Mouse (Mus musculus): ENCODE measurements around the gene Reep6.
"Not testable (repeated sequence)": the region's sequence is repeated elsewhere in the genome, so short reads cannot be mapped to it uniquely, and the experiment has no call there.

The Reep6 gene

DNA sequence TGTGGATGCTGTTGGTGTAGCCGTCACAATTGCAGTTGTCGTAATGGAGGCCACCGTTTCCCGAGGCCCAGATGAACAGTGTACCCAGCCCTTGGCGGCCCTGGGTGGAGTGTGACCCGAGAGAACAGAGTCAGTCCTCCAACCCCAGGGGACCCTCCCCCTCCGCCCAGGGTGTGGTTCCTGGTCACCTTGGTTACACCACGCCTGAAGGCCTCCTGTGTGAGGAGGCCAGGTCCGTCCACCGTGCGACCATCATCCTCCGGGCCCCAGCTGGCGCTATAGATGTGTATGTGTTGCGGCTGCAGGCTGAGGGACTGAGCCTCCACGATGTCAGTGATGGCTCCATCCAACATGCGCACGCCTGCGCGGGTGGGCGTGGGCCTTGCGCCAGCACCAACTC is 4.7 kb upstream of the Reep6 start:
- no peak for DNase-seq (ENCODE audit: low spot score in 2 of 2)

DNA sequence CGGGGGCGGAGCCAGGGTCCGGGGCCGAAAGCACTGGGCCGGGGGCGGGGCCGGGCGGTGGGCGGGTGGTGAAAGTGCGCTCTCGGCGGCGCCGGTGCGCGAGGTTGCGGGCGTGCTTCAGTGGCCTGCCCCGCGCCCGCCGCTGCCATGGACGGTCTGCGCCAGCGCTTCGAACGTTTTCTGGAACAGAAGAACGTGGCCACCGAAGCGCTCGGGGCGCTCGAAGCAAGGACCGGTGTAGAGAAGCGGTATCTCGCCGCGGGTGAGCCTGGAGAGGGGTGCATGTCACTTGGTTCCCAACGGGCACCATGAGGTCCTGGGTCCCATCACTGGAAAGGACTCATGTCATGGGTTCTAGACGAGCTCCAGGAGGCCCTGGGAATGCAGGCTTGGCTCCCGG is 331 bp downstream of the Reep6 start:
- no peak for DNase-seq (ENCODE audit: low spot score in 2 of 2)

GRCm38 (mm10) chr10:80330888-80331287 is 1.1 kb downstream of the Reep6 start:
- DNase-seq (ENCODE audit: low spot score in 2 of 2), result no peak

DNA sequence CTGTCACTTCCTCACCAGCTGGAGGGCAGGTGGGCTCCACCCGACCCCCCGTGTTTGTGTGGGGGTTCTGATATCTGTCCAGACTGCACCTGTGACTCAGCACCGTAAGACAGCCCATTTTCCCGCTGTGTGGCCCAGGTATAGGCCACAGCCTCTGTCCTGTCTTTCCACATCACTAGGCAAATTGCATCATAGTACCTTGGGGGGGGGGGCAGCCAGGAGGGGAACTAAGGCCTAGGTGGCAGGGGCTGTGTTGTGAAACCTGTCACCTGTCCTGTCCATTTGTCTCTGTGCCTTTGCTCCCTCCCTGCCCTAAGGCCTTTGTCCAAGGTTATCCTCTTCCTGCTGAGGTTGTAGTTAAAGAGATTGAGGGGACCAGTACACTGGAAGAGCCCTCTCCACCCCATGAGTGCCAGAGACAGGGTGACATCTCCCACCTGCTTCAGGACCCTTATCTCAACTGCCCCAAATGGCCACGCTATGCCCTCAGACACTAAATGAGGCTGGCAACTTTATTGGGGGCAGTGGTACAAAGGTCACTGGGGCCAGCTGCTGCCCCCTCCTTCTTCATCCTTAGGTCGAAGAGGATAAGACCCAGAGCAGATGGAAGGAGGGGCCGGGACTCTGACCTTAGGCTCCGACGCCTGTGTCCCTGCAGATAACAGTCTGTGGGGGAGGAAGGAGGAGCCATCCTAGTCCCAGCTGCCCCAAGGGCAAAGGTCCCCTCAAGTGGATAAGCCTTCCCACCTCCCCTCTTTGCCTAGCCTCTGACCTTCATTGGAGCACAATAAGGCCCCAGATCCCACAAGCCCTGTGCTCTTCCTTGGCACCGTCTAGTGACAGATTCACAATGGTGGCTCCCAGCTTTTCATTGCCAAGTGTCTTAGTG is 2.1 kb downstream of the Reep6 start:
- DNase-seq (ENCODE audit: low spot score in 2 of 2), result no peak

DNA sequence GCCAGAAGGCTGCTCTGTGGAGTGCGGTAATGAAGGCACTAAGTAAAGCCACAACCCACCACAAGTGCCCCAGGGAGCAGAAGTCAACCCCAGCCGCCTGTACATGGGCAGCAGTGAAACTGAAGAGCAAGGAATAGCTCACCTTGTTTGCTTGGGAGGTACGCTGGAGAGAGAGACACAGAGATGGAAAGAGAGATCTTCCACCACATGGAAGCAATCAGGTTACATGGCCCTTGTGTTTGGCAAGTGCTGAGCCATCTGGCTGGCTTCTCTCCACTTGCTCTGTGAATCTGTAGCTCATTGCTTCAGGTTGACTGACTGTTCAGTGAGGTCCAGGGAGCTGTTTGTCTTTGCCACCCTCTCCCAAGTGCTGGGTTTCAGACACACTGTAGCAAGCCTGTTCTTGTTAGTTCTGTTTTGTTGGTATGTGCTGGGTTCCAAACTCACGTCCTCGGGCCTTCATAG is 2.8 kb downstream of the Reep6 start:
- no peak for DNase-seq (ENCODE audit: low spot score in 2 of 2)

DNA sequence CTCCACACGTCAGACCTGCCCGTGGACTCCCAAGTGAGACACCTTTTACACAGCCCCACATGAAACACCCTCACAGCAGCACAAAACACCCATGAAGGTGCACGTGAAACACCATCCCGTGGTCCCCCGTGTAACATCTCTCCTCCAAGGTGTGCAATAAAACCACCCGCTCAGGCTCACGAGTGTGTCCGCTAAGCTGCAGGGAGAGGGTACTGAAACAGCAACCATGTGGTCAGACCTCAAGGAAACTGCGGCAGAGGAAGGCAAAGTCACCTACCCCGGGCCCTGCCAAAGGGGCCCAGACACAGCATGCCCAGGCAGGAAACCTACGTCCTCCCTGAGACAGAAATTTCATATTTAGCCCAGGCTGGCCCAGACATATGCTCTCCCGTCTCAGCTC is 6.5 kb downstream of the Reep6 start:
- no peak for DNase-seq (ENCODE audit: low spot score in 2 of 2)

GRCm38 (mm10) chr10:80339941-80340750 is 10.4 kb downstream of the Reep6 start:
- peak; percentile 89 to 90 for DNase-seq (ENCODE audit: low spot score in 2 of 2)

DNA sequence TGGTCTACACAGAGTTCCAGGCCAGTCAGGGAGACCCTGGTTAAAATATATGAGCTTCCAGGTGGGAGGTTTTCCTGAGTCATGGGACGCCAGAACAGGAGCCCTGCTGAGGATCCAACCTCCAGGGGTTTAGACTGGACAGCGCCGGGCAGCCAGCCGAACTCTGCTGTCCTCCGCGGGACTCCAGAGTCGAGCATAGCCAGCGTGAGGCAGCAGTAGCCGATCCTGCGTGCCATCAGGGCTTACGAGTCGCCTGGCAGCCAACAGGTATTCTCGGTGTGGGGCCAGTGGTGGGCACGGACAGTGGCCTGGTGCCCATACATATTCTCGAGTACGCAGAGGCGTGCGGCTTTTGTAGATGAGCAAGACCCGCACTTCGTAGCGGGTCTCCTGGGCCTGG is 11.3 kb downstream of the Reep6 start:
- no peak for DNase-seq (ENCODE audit: low spot score in 2 of 2)

DNA sequence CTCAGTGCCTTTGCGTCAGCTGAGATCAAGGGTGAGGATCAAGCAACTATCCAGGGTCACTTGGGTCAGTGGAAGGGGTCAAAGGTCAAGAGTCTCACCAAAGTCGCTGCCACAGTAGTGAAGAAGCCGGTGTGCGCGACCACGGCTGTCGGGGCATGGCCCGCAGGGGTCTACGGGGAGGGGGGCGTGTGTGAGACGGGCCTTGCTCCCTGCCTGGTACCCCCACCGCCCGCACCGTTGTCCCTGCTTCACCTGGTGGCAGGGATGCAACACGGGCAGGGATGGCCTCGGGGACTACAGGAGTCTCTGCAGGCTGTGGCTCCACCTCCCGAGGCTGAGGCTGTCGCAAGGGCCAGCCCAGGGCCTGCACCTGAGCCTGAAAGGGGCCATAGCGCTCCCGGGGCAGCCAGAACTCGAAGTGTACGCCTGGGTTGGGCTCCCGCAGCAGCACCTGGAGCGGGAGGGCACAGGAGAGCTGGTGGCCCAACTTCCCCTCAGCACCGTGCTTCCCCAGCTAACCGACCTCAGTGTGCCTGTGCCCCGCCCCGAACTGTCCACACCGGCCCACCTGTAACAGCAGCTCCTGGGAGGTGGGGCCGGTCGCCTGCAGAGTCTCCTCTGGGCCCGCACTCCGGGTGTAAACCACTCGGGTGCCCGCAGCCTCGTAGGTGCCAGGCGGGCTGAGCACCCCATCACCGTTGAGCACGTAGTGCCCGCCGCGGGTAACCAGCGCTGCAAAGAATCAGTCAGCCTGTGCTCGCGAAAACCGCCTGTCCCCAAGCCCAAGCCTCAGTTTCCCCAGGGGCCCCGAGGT is 11.9 kb downstream of the Reep6 start:
- DNase-seq (ENCODE audit: low spot score in 2 of 2), result no peak

GRCm38 (mm10) chr10:80342305-80342748 is 12.6 kb downstream of the Reep6 start:
- DNase-seq (ENCODE audit: low spot score in 2 of 2), result no peak

- DNase-seq (ENCODE audit: low spot score in 2 of 2), result no peak
These were observed 13.1 kb downstream of the Reep6 start for GRCm38 (mm10) chr10:80342749-80343424.

DNA sequence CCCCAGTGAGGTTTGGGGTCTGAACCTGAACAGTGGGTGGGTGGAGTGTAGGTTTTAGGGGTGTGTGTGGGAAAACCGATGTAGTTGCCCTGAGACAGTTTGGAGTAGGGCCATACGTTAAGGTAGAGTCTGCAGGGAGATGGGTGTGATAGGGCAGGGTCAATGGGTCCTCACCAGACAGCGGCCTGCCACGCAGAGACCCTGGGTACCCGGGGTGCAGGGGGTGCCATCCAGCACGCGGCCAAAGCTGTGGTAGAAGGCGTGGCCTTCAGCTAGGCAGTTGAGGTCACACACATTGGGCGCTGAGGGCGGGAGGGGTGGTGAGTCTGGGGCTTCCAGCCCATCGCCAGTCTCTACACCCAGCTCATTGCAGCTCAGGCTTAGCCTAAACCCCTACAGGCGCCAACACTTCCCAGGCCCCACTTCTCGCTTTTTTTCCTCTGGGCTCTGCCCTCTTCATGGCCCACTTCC is 13.7 kb downstream of the Reep6 start:
- no peak for DNase-seq (ENCODE audit: low spot score in 2 of 2)

GRCm38 (mm10) chr10:80344131-80344661 is 14.4 kb downstream of the Reep6 start:
- no peak for DNase-seq (ENCODE audit: low spot score in 2 of 2)

- no peak for DNase-seq (ENCODE audit: low spot score in 2 of 2)
These were observed 15.4 kb downstream of the Reep6 start for GRCm38 (mm10) chr10:80345122-80345521.

- not testable (repeated sequence) for DNase-seq (ENCODE audit: low spot score in 2 of 2)
These were observed 16.2 kb downstream of the Reep6 start for GRCm38 (mm10) chr10:80345929-80346328.

DNA sequence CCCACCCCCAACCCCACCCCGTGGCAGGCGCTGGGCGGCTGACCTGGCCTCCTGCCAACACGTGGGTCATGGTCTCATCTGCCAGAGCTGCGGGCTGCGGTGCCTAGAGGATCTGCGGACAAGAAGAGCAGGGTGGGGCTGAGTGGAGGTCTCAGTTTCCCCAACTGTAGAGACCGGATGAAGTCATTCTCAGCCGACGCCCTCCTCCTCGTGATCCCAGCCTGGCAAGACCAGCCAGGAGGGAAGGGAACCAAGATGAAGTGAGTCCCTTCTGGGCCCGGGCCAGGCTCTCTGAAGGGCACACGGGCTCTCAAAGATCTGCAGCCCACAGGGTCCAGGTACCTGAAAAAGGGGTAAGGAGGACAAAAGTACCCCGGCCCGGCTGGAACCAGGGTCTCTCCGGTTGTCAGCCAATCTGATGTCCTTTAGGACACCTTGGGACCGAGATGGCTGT is 17.8 kb downstream of the Reep6 start:
- no peak for DNase-seq (ENCODE audit: low spot score in 2 of 2)

GRCm38 (mm10) chr10:80348244-80348781 is 18.6 kb downstream of the Reep6 start, which contains the start of gene Adamtsl5:
Gene Adamtsl5, minus strand, starts transcription at chr10:80348412.
- no peak for DNase-seq (ENCODE audit: low spot score in 2 of 2)

DNA sequence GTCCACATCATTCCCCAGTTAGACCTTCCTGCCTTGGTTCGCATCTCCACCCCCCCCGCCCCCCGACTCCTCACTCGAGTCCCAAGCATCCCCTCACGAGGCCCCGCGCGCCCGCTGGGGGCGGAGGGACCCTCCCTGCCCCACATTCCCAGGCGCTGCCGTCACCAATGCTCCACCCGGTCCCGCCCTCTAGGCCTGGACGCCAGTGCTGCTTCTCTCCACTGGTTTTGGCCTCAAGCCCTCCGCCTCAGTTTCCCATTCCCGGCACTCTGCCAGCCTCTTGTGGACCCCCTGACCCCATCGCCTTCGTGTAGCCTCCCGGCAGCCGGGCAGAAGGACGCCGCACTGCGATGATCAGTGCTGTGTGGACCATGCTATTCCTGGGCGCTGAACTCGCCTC is 19.2 kb downstream of the Reep6 start:
- DNase-seq (ENCODE audit: low spot score in 2 of 2), result no peak

DNA sequence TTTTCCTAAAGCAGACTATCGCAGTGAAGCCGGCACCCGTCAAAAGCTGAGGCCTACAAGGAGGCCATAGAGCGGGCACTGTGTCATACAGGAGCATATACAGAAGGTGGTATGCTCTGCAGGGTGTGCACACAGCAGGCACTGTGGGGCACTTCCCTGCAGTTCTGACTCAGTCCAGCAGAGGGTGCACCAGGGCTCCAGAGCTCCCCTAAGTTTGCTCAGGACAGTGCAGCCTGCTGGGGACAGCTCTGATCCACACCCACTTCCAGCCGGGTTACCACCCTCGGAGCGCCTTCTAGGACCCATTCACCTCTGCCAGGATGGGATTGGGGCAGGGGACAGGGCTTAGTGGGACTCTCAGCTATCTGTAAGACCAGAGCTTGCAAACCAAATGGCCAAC is 20.5 kb downstream of the Reep6 start:
- peak; percentile 66 to 86 for DNase-seq (ENCODE audit: low spot score in 2 of 2)

DNA sequence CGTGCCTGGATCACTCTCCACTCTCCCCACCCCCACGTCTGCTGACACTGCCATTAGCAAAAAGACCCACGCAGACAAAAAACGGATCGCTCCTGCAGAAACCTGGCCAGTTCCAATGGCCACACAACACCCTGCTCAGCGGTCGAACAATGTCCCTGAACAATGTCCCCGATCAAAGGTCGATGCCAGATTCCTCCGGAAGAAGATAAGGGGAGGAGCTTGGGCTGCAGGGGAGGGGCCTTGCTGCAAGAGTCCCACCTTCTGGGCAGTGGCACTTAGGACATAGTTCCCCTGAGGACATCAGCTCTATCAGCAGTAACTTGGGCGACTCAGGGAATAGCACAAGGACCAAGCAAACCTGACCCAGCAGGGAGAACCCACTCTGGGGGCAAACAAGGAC is 22.1 kb downstream of the Reep6 start:
- no peak for DNase-seq (ENCODE audit: low spot score in 2 of 2)

All from cerebellum, postnatal 4 days (tissue).